Mouse (Mus musculus): ENCODE data around the gene Stx1a.

DNA sequence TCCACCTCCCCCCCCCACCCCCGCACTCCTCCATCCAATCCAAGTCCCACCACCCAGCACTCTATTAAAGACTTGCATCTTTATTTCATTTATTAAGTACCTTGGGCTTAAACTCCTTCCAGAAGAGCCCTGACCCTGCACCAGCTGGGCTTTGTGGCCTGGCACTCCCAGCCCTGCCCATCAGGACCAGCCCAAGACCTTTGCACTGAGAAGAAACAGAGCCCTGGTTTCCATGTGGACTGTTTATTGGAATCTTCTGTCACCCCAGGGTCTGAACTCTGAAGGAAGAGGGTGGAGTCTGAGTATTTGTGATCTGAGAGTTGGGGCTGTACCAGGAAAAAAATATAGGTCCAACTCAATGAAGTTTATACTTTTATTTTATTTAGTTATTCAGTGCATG is 40.2 kb upstream of the Stx1a start:
- TF ChIP-seq CTCF (IDR thresholded peaks at IDR 0.05; ENCODE audit: insufficient read depth, low read depth, low read length) (no peak), POLR2A (IDR thresholded peaks at IDR 0.05; ENCODE audit: insufficient read depth, low read depth, low read length) (no peak)

Measured in olfactory bulb, adult 2 months (tissue).